Mouse (Mus musculus): ENCODE data around the gene Hist1h2br. TPM values are rescaled to one million over a fixed set of nuclear protein-coding genes. Genes with fewer than 3 reads are reported as not detected.

The Hist1h2br gene
- total RNA-seq, 2 experiments from 2014 or later = 201 to 372 TPM

Other genes starting within 250 kb of the Hist1h2br start
- gene Olfr1362, start 219.7 kb upstream of the Hist1h2br start, total RNA-seq (2014; fragmentation: Nextera tagmentation) = not detected in 2 replicates
- not detected in 2 replicates for gene Olfr1362, start 219.7 kb upstream of the Hist1h2br start, total RNA-seq (2017)
- gene Olfr11, start 191.2 kb upstream of the Hist1h2br start, total RNA-seq (2014; fragmentation: Nextera tagmentation) = not detected in 2 replicates
- not detected in 2 replicates for gene Olfr11, start 191.2 kb upstream of the Hist1h2br start, total RNA-seq (2017)
- gene Olfr1361, start 170.4 kb upstream of the Hist1h2br start, total RNA-seq (2014; fragmentation: Nextera tagmentation) = not detected in 2 replicates
- not detected in 2 replicates for gene Olfr1361, start 170.4 kb upstream of the Hist1h2br start, total RNA-seq (2017)
- not detected in 2 replicates for gene Olfr1360, start 156.3 kb upstream of the Hist1h2br start, total RNA-seq (2014; fragmentation: Nextera tagmentation)
- not detected in 2 replicates for gene Olfr1360, start 156.3 kb upstream of the Hist1h2br start, total RNA-seq (2017)
- not detected in 2 replicates for gene Olfr1359, start 135.6 kb upstream of the Hist1h2br start, total RNA-seq (2014; fragmentation: Nextera tagmentation)
- gene Olfr1359, start 135.6 kb upstream of the Hist1h2br start, total RNA-seq (2017) = not detected in 2 replicates
- gene Hist1h2bl, start 117.6 kb upstream of the Hist1h2br start, total RNA-seq (2014; fragmentation: Nextera tagmentation) = 430 and 709 TPM in 2 replicates
- gene Hist1h2bl, start 117.6 kb upstream of the Hist1h2br start, total RNA-seq (2017) = 345 and 387 TPM in 2 replicates
- 3.0 and 26.7 TPM in 2 replicates for gene Hist1h2ai, start 117.3 kb upstream of the Hist1h2br start, total RNA-seq (2014; fragmentation: Nextera tagmentation)
- gene Hist1h2ai, start 117.3 kb upstream of the Hist1h2br start, total RNA-seq (2017) = 582 and 1,238 TPM in 2 replicates
- 21.9 TPM in 1 of 2 replicates, not detected in the other for gene Hist1h3h, start 116.1 kb upstream of the Hist1h2br start, total RNA-seq (2014; fragmentation: Nextera tagmentation)
- gene Hist1h3h, start 116.1 kb upstream of the Hist1h2br start, total RNA-seq (2017) = 175 and 228 TPM in 2 replicates
- 242 and 265 TPM in 2 replicates for gene Hist1h2bm, start 111.7 kb upstream of the Hist1h2br start, total RNA-seq (2014; fragmentation: Nextera tagmentation)
- gene Hist1h2bm, start 111.7 kb upstream of the Hist1h2br start, total RNA-seq (2017) = 262 and 417 TPM in 2 replicates
- 3.8 and 29.3 TPM in 2 replicates for gene Hist1h4j, start 98.7 kb upstream of the Hist1h2br start, total RNA-seq (2014; fragmentation: Nextera tagmentation)
- 302 and 554 TPM in 2 replicates for gene Hist1h4j, start 98.7 kb upstream of the Hist1h2br start, total RNA-seq (2017)
- 396 and 799 TPM in 2 replicates for gene Hist1h4k, start 83.2 kb upstream of the Hist1h2br start, total RNA-seq (2014; fragmentation: Nextera tagmentation)
- 1,621 and 1,651 TPM in 2 replicates for gene Hist1h4k, start 83.2 kb upstream of the Hist1h2br start, total RNA-seq (2017)
- gene Hist1h2ak, start 79.9 kb upstream of the Hist1h2br start, total RNA-seq (2014; fragmentation: Nextera tagmentation) = 179 and 217 TPM in 2 replicates
- gene Hist1h2ak, start 79.9 kb upstream of the Hist1h2br start, total RNA-seq (2017) = 715 and 1,091 TPM in 2 replicates
- gene Hist1h2bn, start 79.6 kb upstream of the Hist1h2br start, total RNA-seq (2014; fragmentation: Nextera tagmentation) = 483 and 930 TPM in 2 replicates
- 1,170 and 1,659 TPM in 2 replicates for gene Hist1h2bn, start 79.6 kb upstream of the Hist1h2br start, total RNA-seq (2017)
- gene Hist1h1b, start 53.1 kb upstream of the Hist1h2br start, total RNA-seq (2014; fragmentation: Nextera tagmentation) = 569 and 631 TPM in 2 replicates
- gene Hist1h1b, start 53.1 kb upstream of the Hist1h2br start, total RNA-seq (2017) = 1,368 and 2,131 TPM in 2 replicates
- gene Hist1h3i, start 50.4 kb upstream of the Hist1h2br start, total RNA-seq (2014; fragmentation: Nextera tagmentation) = 310 and 340 TPM in 2 replicates
- 88.3 and 299 TPM in 2 replicates for gene Hist1h3i, start 50.4 kb upstream of the Hist1h2br start, total RNA-seq (2017)
- gene Hist1h2an, start 46.5 kb upstream of the Hist1h2br start, total RNA-seq (2014; fragmentation: Nextera tagmentation) = 4.6 and 28.8 TPM in 2 replicates
- gene Hist1h2an, start 46.5 kb upstream of the Hist1h2br start, total RNA-seq (2017) = 538 and 611 TPM in 2 replicates
- 19.6 and 62.9 TPM in 2 replicates for gene Hist1h2bp, start 46.3 kb upstream of the Hist1h2br start, total RNA-seq (2014; fragmentation: Nextera tagmentation)
- gene Hist1h2bp, start 46.3 kb upstream of the Hist1h2br start, total RNA-seq (2017) = 33.7 and 54.7 TPM in 2 replicates
- gene Hist1h2bq, start 23.5 kb upstream of the Hist1h2br start, total RNA-seq (2014; fragmentation: Nextera tagmentation) = 395 and 796 TPM in 2 replicates
- 0.72 and 1.2 TPM in 2 replicates for gene Hist1h2bq, start 23.5 kb upstream of the Hist1h2br start, total RNA-seq (2017)
- not detected in 2 replicates for gene Hist1h2ao, start 23.3 kb upstream of the Hist1h2br start, total RNA-seq (2014; fragmentation: Nextera tagmentation)
- gene Hist1h2ao, start 23.3 kb upstream of the Hist1h2br start, total RNA-seq (2017) = not detected in 2 replicates
- gene Hist1h4m, start 22.0 kb upstream of the Hist1h2br start, total RNA-seq (2014; fragmentation: Nextera tagmentation) = 256 and 298 TPM in 2 replicates
- 1,434 and 2,567 TPM in 2 replicates for gene Hist1h4m, start 22.0 kb upstream of the Hist1h2br start, total RNA-seq (2017)
- gene Hist1h4n, start 1.5 kb upstream of the Hist1h2br start, total RNA-seq (2014; fragmentation: Nextera tagmentation) = 49.1 and 171 TPM in 2 replicates
- 1,378 and 1,797 TPM in 2 replicates for gene Hist1h4n, start 1.5 kb upstream of the Hist1h2br start, total RNA-seq (2017)
- 177 TPM in 2 replicates for gene Hist1h2ap, start 236 bp upstream of the Hist1h2br start, total RNA-seq (2014; fragmentation: Nextera tagmentation)
- gene Hist1h2ap, start 236 bp upstream of the Hist1h2br start, total RNA-seq (2017) = 4,662 and 4,902 TPM in 2 replicates
- gene Zfp184, start 111.4 kb downstream of the Hist1h2br start, total RNA-seq (2014; fragmentation: Nextera tagmentation) = 1.5 and 2.5 TPM in 2 replicates
- 3.1 and 10.7 TPM in 2 replicates for gene Zfp184, start 111.4 kb downstream of the Hist1h2br start, total RNA-seq (2017)
- gene Pom121l2, start 147.5 kb downstream of the Hist1h2br start, total RNA-seq (2014; fragmentation: Nextera tagmentation) = not detected in 2 replicates
- not detected in 2 replicates for gene Pom121l2, start 147.5 kb downstream of the Hist1h2br start, total RNA-seq (2017)
- not detected in 2 replicates for gene Prss16, start 176.0 kb downstream of the Hist1h2br start, total RNA-seq (2014; fragmentation: Nextera tagmentation)
- gene Prss16, start 176.0 kb downstream of the Hist1h2br start, total RNA-seq (2017) = 0.19 and 0.89 TPM in 2 replicates
- gene Hist1h2ah, start 201.8 kb downstream of the Hist1h2br start, total RNA-seq (2014; fragmentation: Nextera tagmentation) = 11.1 TPM in 1 of 2 replicates, not detected in the other
- 482 and 578 TPM in 2 replicates for gene Hist1h2ah, start 201.8 kb downstream of the Hist1h2br start, total RNA-seq (2017)
- gene Hist1h2bk, start 202.1 kb downstream of the Hist1h2br start, total RNA-seq (2014; fragmentation: Nextera tagmentation) = 142 and 423 TPM in 2 replicates
- gene Hist1h2bk, start 202.1 kb downstream of the Hist1h2br start, total RNA-seq (2017) = 812 and 1,118 TPM in 2 replicates
- gene Hist1h4i, start 207.6 kb downstream of the Hist1h2br start, total RNA-seq (2014; fragmentation: Nextera tagmentation) = 56.5 and 110 TPM in 2 replicates
- 136 and 141 TPM in 2 replicates for gene Hist1h4i, start 207.6 kb downstream of the Hist1h2br start, total RNA-seq (2017)
- 19.5 and 69.6 TPM in 2 replicates for gene Hist1h2ag, start 209.2 kb downstream of the Hist1h2br start, total RNA-seq (2014; fragmentation: Nextera tagmentation)
- 882 and 1,306 TPM in 2 replicates for gene Hist1h2ag, start 209.2 kb downstream of the Hist1h2br start, total RNA-seq (2017)
- gene Hist1h2bj, start 209.5 kb downstream of the Hist1h2br start, total RNA-seq (2014; fragmentation: Nextera tagmentation) = 238 and 405 TPM in 2 replicates
- gene Hist1h2bj, start 209.5 kb downstream of the Hist1h2br start, total RNA-seq (2017) = 313 and 664 TPM in 2 replicates